Mouse (Mus musculus): Measurements from ENCODE around the gene Acp6. TPM values are rescaled to one million over a fixed set of nuclear protein-coding genes. Genes with fewer than 3 reads are reported as not detected.
A peak's percentile ranks its signal among the peaks of the same experiment; 100 is the strongest.

Gene Acp6
- polyA plus RNA-seq, 1 experiment: 14.1 TPM

DNA sequence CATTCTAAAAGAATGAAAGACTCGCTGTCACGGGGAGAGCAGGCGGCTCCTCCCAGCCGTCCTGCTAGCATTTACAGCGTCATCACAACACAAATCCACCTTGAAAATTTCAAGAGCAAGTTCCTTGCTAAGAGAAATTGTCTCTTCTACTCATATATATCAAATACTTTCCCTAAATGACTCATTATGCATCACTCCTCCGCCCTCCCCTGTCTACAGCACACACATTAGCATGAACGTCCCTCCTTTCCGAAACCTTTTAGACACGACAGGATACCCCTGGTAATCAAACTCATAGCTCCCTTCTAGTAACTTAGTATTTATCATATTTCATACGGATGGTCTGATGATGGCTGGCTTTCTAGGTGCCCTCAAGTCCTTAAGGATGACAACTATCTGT is 55.3 kb downstream of the Acp6 start:
- peaks cover 20% of the 10 kb centered on the region for H3K4me1 ChIP-seq
- H3K27me3 ChIP-seq (replicated peaks): no peaks in the 10 kb centered on the region
- no peaks in the 10 kb centered on the region for H3K9me3 ChIP-seq
- peaks cover 86% of the 10 kb centered on the region for H3K36me3 ChIP-seq (replicated peaks; ENCODE audit: low read length)
- H3K4me3 ChIP-seq (replicated peaks): no peak overlapping the region
- no peak for TF ChIP-seq GATA1 (IDR thresholded peaks at IDR 0.05; ENCODE audit: borderline replicate concordance, low read length)

DNA sequence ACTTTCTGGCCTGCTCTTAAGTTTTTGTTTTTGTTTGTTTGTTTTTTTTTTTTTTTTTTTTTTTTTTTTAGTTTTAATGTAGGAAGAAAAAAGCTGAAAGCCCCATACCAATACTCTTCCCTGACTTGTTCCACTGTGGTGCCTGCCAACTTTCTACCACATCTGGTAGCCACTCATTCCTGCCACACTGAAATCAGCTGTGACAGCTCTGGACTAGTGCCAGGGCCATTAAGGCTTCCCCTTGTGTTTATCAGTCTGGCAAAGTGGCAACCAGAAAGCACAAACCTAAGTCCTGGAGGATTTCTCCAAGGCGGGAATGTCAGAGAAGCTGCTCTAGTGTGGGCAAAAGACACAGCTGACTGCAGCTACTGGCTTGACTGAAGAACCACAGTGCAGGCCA is 55.9 kb downstream of the Acp6 start:
- Histone ChIP-seq H3K9me3 (no peaks in the 10 kb centered on the region), H3K4me3 (replicated peaks) (no peak overlapping the region), H3K4me1 (peaks cover 20% of the 10 kb centered on the region), H3K36me3 (replicated peaks; ENCODE audit: low read length) (peaks cover 86% of the 10 kb centered on the region), H3K27me3 (replicated peaks) (no peaks in the 10 kb centered on the region)
- TF ChIP-seq FLI1 (IDR thresholded peaks at IDR 0.05; ENCODE audit: low read length): no peak
- no peak for TF ChIP-seq GATA1 (IDR thresholded peaks at IDR 0.05; ENCODE audit: borderline replicate concordance, low read length)

DNA sequence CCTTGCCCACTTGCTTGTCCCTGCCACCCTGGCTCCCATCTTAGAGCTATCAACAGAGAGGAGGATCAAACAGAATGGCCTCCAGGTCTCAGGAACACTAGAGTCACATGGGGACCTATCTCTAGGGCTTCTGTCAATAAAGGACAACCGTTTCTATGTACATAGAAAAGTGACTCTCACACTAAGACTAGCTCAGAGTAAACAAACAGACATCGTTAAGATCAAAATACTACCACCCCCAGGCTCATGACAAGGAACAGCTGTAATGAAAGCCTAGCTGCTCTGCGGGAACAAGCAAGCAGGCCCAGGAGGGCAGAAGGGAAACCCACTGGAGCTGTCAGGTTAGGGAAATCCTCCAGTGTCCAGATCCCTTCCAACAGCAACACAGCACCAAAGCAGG is 56.9 kb downstream of the Acp6 start:
- H3K9me3 ChIP-seq: no peaks in the 10 kb centered on the region
- H3K4me3 ChIP-seq (replicated peaks): no peak overlapping the region
- peaks cover 20% of the 10 kb centered on the region for H3K4me1 ChIP-seq
- TF ChIP-seq FLI1 (IDR thresholded peaks at IDR 0.05; ENCODE audit: low read length) (no peak), GATA1 (IDR thresholded peaks at IDR 0.05; ENCODE audit: borderline replicate concordance, low read length) (no peak)
- no peaks in the 10 kb centered on the region for H3K27me3 ChIP-seq (replicated peaks)
- peaks cover 86% of the 10 kb centered on the region for H3K36me3 ChIP-seq (replicated peaks; ENCODE audit: low read length)

DNA sequence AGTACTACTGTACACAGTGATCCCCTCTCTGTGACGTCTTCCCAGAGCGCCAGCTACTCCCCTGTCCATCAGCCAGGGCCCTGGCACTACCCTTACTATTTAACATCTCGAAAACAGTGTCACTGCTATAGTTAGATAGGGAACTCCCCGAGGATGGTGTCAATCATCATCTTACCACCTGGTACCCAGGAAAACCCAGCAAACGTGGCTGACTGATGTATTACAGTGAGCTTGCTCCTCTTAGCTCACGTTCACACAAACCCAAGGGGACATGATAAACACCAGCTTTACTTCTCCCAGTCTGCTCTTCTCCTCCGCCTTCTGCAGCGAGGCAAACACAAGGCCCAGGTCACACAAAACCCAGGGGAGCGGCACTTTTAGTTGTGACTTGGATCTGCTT is 64.7 kb downstream of the Acp6 start:
- Histone ChIP-seq H3K9me3 (no peaks in the 10 kb centered on the region), H3K27me3 (replicated peaks) (no peaks in the 10 kb centered on the region), H3K36me3 (replicated peaks; ENCODE audit: low read length) (peaks cover 47% of the 10 kb centered on the region), H3K4me3 (replicated peaks) (no peak overlapping the region), H3K4me1 (peaks cover 22% of the 10 kb centered on the region)
- TF ChIP-seq FLI1 (IDR thresholded peaks at IDR 0.05; ENCODE audit: low read length) (no peak), GATA1 (IDR thresholded peaks at IDR 0.05; ENCODE audit: borderline replicate concordance, low read length) (no peak)

DNA sequence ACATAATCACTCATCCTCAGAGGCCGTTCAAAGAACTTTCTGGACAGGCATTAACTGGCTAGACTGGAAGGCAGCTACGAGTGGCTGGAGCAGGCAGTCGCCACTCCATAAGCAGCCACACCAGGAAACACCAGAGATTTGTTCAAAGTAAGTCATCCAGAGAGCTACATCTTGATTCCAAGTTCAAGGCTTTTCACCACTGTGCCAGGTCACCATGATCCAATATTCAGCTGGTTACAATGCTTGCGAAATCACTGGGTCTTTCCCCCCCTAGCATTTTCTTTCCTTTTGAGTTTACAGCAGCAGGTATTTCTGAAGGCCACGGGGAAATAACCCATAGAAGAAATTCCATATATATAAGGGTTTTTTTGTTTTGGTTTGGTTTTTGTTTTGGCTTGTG is 66.7 kb downstream of the Acp6 start:
- peaks cover 31% of the 10 kb centered on the region for H3K36me3 ChIP-seq (replicated peaks; ENCODE audit: low read length)
- peaks cover 31% of the 10 kb centered on the region for H3K4me1 ChIP-seq
- no peak overlapping the region for H3K4me3 ChIP-seq (replicated peaks)
- TF ChIP-seq FLI1 (IDR thresholded peaks at IDR 0.05; ENCODE audit: low read length): no peak
- TF ChIP-seq GATA1 (IDR thresholded peaks at IDR 0.05; ENCODE audit: borderline replicate concordance, low read length): no peak
- H3K27me3 ChIP-seq (replicated peaks): no peaks in the 10 kb centered on the region
- H3K9me3 ChIP-seq: no peaks in the 10 kb centered on the region

DNA sequence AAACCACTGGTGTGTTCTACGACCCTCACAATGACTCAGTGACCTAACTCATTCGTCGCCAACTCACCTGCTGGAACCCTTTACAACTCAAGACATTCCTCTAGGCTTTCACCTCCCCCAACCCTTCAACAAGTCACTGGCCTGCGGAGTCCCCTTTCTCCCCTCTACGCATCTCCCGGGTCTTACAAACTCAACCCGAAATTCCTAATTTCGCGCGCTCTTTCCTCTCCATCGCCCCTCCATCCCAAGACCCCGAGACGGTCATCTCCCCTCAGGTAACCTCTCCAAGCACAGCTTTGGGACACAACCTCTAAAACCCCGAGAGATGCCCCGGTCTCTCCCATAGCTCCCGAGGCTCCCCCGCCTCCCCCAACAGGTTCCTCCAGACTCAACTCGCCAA is 68.1 kb downstream of the Acp6 start:
- peaks cover 31% of the 10 kb centered on the region for H3K4me1 ChIP-seq
- H3K9me3 ChIP-seq: no peaks in the 10 kb centered on the region
- no peaks in the 10 kb centered on the region for H3K27me3 ChIP-seq (replicated peaks)
- TF ChIP-seq GATA1 (IDR thresholded peaks at IDR 0.05; ENCODE audit: borderline replicate concordance, low read length) (no peak), FLI1 (IDR thresholded peaks at IDR 0.05; ENCODE audit: low read length) (no peak)
- H3K4me3 ChIP-seq (replicated peaks): peak overlapping the region; percentile 93
- H3K36me3 ChIP-seq (replicated peaks; ENCODE audit: low read length): peaks cover 16% of the 10 kb centered on the region

Other genes starting within 250 kb of the Acp6 start
- not detected in 2 replicates for gene Gja8, start 232.8 kb upstream of the Acp6 start, polyA plus RNA-seq (2012; ENCODE audit: insufficient read depth, low replicate concordance)
- gene Bcl9, start 139.1 kb downstream of the Acp6 start, polyA plus RNA-seq (2012; ENCODE audit: insufficient read depth, low replicate concordance): 6.4 and 7.9 TPM in 2 replicates

All from megakaryocyte, embryonic 14.5 days (primary cell).